Mouse (Mus musculus) T-helper 2 cell (primary cell): ENCODE measurements around the gene 2010111I01Rik.
"Not testable (repeated sequence)": the region's sequence is repeated elsewhere in the genome, so short reads cannot be mapped to it uniquely, and the experiment has no call there.

Experiments
- in situ Hi-C: fragments of 300-600 bp; cut with MboI, MseI; formaldehyde crosslinking; loops from one replicate; pipeline ENCODE4 v1.15.1; 2025; ENCODE audit warnings: high pct_unique_total_duplicates

The 2010111I01Rik gene

GRCm38 (mm10) chr13:63074676-63074991 lies 109.9 kb downstream of the 2010111I01Rik start:
- in situ Hi-C loops: no loop called here

DNA sequence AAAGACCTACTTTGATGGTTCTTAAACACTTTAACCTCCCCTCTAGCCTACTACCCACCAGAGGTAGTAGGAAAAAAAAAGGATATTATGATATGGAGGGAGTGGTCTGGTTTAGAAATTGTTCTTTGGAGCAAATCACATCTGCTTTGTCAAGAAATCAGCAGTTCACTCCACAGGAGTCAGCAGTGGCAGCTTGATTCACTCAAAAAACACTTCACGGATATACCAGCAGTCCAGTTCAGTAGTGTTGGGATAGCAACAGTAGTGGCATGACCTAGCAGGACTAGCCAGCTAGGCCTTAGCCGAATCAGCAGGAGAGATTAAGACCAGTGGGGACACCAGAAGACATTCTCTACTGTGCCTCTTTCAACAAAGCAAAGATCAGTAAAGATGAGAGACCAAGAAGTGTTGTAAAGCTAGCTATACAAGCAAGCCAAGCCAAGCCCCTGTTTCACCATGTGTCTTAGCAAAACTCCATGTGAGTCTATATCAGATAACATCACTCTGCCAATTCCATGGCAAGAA lies 110.7 kb downstream of the 2010111I01Rik start:
- in situ Hi-C loops: no loop called here

DNA sequence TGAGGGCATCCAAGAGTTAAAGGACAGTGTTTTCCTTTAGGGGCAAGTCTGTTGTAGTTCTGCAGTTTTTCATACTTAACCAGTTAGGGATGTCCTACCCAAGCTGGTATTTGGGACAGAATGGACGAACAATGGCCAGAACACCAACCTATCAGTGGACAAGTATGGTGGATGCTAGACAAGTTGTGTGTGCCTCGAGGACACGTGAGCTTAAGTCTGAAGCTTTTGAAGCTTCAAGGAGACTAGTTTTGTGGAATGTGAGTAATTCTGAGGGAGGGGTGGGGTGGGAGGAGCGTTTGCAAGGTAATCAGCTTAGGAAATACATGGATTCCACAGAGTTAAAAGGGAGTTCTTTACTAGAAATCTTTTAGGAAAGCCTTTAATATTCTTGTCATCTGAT lies 115.5 kb downstream of the 2010111I01Rik start:
- in situ Hi-C loops: no loop called here

- in situ Hi-C loops: no loop called here
Observed at GRCm38 (mm10) chr13:63080823-63081222, 116.1 kb downstream of the 2010111I01Rik start.

DNA sequence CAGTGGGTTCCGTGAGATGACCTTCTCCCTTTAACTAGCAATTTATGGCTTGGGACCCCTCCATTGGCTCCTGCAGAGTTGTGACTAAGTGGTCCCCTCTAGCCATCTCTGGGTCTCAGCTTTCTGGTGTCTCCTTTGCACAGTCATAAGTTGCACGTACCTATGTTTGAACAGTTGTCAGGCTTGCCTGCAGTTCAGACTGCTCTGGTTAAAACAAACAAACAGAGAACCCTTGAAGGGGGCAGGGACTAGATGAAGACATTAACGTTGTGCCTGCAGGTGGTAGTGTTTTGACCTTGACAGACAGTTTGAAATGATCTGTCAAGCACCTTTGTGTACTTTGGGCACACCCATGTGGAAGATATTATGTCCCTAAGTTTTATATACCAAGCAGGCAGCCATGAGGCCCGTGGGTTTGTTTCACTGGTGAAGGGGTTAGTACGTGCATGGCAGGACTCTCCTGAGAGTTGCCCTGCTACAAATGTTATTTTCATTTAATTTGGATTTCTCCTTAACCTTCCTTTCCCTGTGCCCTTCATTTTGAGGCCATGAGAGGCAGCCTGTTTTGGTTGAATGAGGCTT lies 118.0 kb downstream of the 2010111I01Rik start:
- in situ Hi-C loops: no loop called here

DNA sequence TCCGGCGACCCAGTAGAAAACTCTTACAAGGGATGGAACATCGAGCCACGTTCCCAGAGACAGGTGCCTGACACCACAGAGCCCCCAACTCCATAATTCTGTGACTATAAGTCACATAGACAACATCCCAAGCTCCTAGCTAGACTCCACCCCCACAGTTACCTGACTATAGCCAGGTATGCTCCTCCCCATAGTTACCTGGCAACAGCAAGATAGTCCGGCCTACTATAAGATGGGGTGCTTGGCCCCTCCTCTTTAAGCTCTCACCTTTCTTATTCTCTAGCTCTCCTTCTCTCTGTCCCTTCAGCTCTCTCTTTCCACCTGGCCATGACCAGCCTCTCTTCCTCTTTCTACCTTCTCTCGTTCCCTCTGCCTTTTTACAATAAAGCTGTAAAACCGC lies 118.4 kb downstream of the 2010111I01Rik start:
- in situ Hi-C loops: not testable (repeated sequence)

- in situ Hi-C loops: no loop called here
Observed at GRCm38 (mm10) chr13:63083663-63084062, 119.0 kb downstream of the 2010111I01Rik start.

- in situ Hi-C loops: no loop called here
Observed at GRCm38 (mm10) chr13:63087865-63088683, 123.4 kb downstream of the 2010111I01Rik start.

DNA sequence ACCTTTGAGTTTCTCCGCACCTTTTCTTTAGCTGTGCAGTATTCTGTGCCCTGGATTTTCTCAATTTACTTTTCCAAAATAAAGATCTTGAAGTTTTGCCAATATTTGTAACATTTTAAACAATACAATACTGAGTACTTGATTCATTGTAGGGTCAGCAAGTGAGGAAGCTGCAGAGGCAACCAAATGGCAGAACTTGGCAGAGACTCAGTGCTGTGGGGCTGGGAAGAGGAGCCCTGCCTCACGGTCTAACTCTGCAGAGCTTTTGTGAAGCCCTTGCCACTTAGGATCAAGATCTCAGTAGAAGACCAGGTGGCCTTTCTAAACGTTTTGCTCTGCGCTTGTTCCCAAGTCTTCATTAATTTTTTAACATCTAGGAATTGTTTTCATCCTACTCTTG lies 124.8 kb downstream of the 2010111I01Rik start:
- in situ Hi-C loops: no loop called here

DNA sequence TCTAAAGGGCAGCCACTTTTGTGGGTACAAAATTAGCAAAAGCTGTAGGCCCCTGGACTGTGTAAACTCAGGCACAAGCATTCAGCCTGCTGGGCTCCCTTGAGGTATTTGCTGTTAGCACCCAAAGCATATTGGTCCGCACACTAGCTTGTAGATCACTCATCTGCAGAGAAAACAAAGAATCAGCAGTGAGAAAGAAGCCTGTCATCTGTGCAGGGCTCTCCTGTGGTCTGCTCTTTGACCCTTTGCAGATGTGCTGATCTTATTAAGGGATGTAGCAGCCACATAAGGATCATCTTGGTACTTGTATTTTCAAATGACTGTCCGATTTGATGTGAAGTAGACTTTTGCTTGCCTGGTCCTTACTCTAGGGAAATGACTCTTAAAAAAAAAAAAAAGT lies 126.6 kb downstream of the 2010111I01Rik start:
- in situ Hi-C loops: no loop called here

DNA sequence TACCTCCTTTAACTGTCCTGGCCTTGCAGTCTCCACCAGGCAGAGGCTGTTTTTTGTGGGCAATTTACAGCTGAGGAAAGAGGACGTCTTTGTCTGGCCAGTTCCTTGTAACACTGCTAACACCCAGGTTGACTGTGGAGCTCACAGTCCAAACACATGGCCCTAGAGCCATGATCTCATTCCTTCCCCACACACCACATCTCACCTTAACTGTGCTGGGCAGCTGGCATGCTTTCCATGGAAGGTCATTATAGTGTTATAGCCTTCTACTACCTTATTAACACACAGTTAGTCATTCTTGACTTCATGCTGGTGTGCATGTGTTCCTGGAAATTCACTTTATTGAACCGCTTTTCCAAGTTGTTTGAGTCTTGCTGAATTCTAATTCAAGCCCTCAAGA lies 127.6 kb downstream of the 2010111I01Rik start:
- in situ Hi-C loops: no loop called here

DNA sequence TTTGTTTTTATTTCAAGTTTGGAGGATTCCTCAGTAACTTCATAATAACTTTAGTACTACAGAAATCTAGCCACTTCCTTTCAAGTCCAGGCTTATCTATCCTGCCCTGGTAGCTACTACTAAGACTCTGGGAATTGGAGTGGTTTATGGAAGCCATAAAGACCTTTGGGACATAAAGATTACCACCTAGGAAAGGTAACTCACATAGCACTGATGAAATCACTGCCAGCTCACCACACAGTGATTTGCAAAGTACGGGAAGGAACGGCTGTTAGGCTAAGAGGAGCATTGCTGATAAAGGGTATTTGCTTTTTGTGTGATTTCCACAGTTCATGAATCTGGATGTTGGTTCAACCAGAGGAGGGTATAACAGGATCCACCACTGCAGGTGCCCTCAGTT lies 128.2 kb downstream of the 2010111I01Rik start:
- in situ Hi-C loops: no loop called here

GRCm38 (mm10) chr13:63093636-63094035 lies 128.9 kb downstream of the 2010111I01Rik start:
- in situ Hi-C loops: no loop called here

GRCm38 (mm10) chr13:63094317-63095131 lies 129.8 kb downstream of the 2010111I01Rik start:
- in situ Hi-C loops: no loop called here

DNA sequence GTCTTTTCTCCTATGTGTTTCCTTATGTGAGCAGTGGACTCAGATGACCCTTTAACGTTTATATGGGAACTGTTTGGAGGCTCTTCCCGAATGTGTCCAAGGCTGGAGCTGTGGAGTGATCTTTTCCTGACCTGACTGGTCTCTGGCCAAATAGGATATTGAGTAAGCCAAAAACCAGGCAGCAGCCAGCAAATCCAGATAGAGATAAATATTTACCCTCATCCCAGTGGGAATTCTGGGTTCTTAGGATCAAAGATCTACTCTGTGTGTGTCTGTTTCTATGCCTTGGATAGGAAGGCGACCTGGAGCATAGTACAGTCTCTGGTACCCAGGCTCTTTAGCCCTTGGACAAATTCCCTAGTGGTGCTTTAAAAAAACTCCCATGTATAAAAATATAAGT lies 132.1 kb downstream of the 2010111I01Rik start:
- in situ Hi-C loops: no loop called here

- in situ Hi-C loops: no loop called here
Observed at GRCm38 (mm10) chr13:63097440-63097930, 132.8 kb downstream of the 2010111I01Rik start.

GRCm38 (mm10) chr13:63101761-63102160 lies 137.1 kb downstream of the 2010111I01Rik start:
- in situ Hi-C loops: no loop called here

DNA sequence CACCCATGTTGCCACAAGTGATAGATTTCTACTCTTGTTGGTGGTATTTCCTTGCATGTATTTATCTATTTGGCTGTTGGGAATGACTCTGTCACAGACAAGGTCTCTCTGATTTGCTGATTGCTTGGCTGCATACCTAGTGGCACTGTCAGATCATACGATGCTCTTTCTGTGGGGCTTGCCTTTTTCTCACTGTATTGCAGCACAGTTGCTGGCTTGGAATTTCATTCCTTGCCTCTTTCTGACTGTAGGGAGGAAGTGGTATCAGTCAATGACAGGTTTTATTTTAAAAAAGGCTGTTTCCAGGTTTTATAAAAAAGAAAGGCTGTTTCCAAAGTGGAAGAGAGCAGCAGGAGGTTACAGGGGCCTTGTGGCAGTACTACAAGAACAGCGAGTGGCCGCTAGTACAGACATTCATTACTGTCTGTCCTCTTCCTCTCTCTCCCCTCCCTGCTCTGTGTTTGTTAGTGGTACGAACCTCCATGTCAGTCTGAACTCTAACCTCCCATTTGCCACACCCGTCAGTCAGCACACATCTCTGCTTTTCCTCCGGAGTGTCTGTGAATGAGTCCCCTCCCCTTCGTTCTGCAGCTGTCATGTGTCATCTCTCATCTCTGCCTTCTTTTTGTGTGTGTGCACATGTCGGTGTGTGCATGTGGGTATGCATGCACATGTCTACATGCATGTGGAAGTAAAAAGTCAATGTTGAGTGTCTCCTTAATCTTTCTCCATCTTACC lies 138.3 kb downstream of the 2010111I01Rik start:
- in situ Hi-C loops: no loop called here

- in situ Hi-C loops: no loop called here
Observed at GRCm38 (mm10) chr13:63106574-63106973, 141.9 kb downstream of the 2010111I01Rik start.

- in situ Hi-C loops: no loop called here
Observed at GRCm38 (mm10) chr13:63108601-63109000, 143.9 kb downstream of the 2010111I01Rik start.

GRCm38 (mm10) chr13:63111297-63112042 lies 146.8 kb downstream of the 2010111I01Rik start:
- in situ Hi-C loops: no loop called here
